Mouse (Mus musculus): Measurements from ENCODE around the gene Tomm70a. TPM values are rescaled to one million over a fixed set of nuclear protein-coding genes. Genes with fewer than 3 reads are reported as not detected.

The Tomm70a gene
- polyA plus RNA-seq, 1 experiment from 2014 or later: 49.4 TPM

- no peak for TF ChIP-seq CTCF (IDR thresholded peaks at IDR 0.05)
- ChIA-PET CTCF (no interaction called here), POLR2A (no interaction called here)
- H3K27me3 ChIP-seq: no peaks in the 10 kb centered on the region
- DNase-seq (ENCODE audit: low read depth, low spot score): no peak
- ATAC-seq: no peak
- in situ Hi-C loops (cut with MboI; ENCODE audit: low pct_unique_long_range_greater_than_20kb): no loop called here
Measured at GRCm38 (mm10) chr16:57144741-57145140, 23.2 kb downstream of the Tomm70a start.

GRCm38 (mm10) chr16:57151437-57151836 lies 29.9 kb downstream of the Tomm70a start:
- ChIA-PET CTCF (interaction anchor here (1.2 to 2.5 kb wide), 2 partner anchors 15 to 16 kb away, joined by 3 to 7 read pairs; no protein-coding TSS in a partner anchor), POLR2A (no interaction called here)
- DNase-seq (ENCODE audit: low read depth, low spot score) (no peak), ATAC-seq (no peak)
- in situ Hi-C loops (cut with MboI; ENCODE audit: low pct_unique_long_range_greater_than_20kb): no loop called here
- no peak for TF ChIP-seq CTCF (IDR thresholded peaks at IDR 0.05)
- no peaks in the 10 kb centered on the region for H3K27me3 ChIP-seq

- no peaks in the 10 kb centered on the region for H3K27me3 ChIP-seq
- ChIA-PET CTCF (interaction anchor here (1.8 kb wide), 1 partner anchor 19 kb away, joined by 5 read pairs; no protein-coding TSS in a partner anchor), POLR2A (no interaction called here)
- in situ Hi-C loops (cut with MboI; ENCODE audit: low pct_unique_long_range_greater_than_20kb): no loop called here
- ATAC-seq (no peak), DNase-seq (ENCODE audit: low read depth, low spot score) (no peak)
- TF ChIP-seq CTCF (IDR thresholded peaks at IDR 0.05): no peak
Measured at GRCm38 (mm10) chr16:57155899-57156298, 34.4 kb downstream of the Tomm70a start.

- ChIA-PET CTCF (interaction anchor here (1.1 to 1.8 kb wide), 2 partner anchors 9 to 21 kb away, joined by 3 to 7 read pairs; no protein-coding TSS in a partner anchor), POLR2A (interaction anchor here (0.6 kb wide), 1 partner anchor 65 kb away, joined by 3 read pairs; no protein-coding TSS in a partner anchor)
- no peak for TF ChIP-seq CTCF (IDR thresholded peaks at IDR 0.05)
- DNase-seq (ENCODE audit: low read depth, low spot score): no peak
- no peaks in the 10 kb centered on the region for H3K27me3 ChIP-seq
- in situ Hi-C loops (cut with MboI; ENCODE audit: low pct_unique_long_range_greater_than_20kb): no loop called here
- no peak for ATAC-seq
Measured at GRCm38 (mm10) chr16:57157076-57157475, 35.6 kb downstream of the Tomm70a start.

GRCm38 (mm10) chr16:57157728-57158127 lies 36.2 kb downstream of the Tomm70a start:
- in situ Hi-C loops (cut with MboI; ENCODE audit: low pct_unique_long_range_greater_than_20kb): no loop called here
- no peak for ATAC-seq
- H3K27me3 ChIP-seq: no peaks in the 10 kb centered on the region
- ChIA-PET POLR2A (no interaction called here), CTCF (interaction anchor here (1.1 to 1.8 kb wide), 2 partner anchors 9 to 22 kb away, joined by 3 to 7 read pairs; no protein-coding TSS in a partner anchor)
- TF ChIP-seq CTCF (IDR thresholded peaks at IDR 0.05): no peak
- DNase-seq (ENCODE audit: low read depth, low spot score): no peak

GRCm38 (mm10) chr16:57159835-57160234 lies 38.3 kb downstream of the Tomm70a start:
- TF ChIP-seq CTCF (IDR thresholded peaks at IDR 0.05): no peak
- H3K27me3 ChIP-seq: no peaks in the 10 kb centered on the region
- DNase-seq (ENCODE audit: low read depth, low spot score) (no peak), ATAC-seq (no peak)
- CTCF ChIA-PET: interaction anchor here (0.7 to 1.3 kb wide), 2 partner anchors 10 to 434 kb away, joined by 3 read pairs; no protein-coding TSS in a partner anchor
- in situ Hi-C loops (cut with MboI; ENCODE audit: low pct_unique_long_range_greater_than_20kb): no loop called here
- POLR2A ChIA-PET: no interaction called here

GRCm38 (mm10) chr16:57162841-57163240 lies 41.3 kb downstream of the Tomm70a start:
- no peak for DNase-seq (ENCODE audit: low read depth, low spot score)
- no peak for TF ChIP-seq CTCF (IDR thresholded peaks at IDR 0.05)
- no peak for ATAC-seq
- CTCF ChIA-PET: interaction anchor here (0.7 to 2.4 kb wide), 3 partner anchors 11 to 28 kb away, joined by 3 to 10 read pairs (median 3); no protein-coding TSS in a partner anchor
- POLR2A ChIA-PET: interaction anchor here (0.6 to 1.5 kb wide), 2 partner anchors 26 to 53 kb away, joined by 3 to 4 read pairs; no protein-coding TSS in a partner anchor
- no peaks in the 10 kb centered on the region for H3K27me3 ChIP-seq
- in situ Hi-C loops (cut with MboI; ENCODE audit: low pct_unique_long_range_greater_than_20kb): no loop called here

- DNase-seq (ENCODE audit: low read depth, low spot score) (no peak), ATAC-seq (no peak)
- ChIA-PET CTCF (no interaction called here), POLR2A (interaction anchor here (1.5 kb wide), 1 partner anchor 27 kb away, joined by 3 read pairs; no protein-coding TSS in a partner anchor)
- no peaks in the 10 kb centered on the region for H3K27me3 ChIP-seq
- in situ Hi-C loops (cut with MboI; ENCODE audit: low pct_unique_long_range_greater_than_20kb): no loop called here
- no peak for TF ChIP-seq CTCF (IDR thresholded peaks at IDR 0.05)
Measured at GRCm38 (mm10) chr16:57163694-57164093, 42.2 kb downstream of the Tomm70a start.

- POLR2A ChIA-PET: no interaction called here
- no peak for TF ChIP-seq CTCF (IDR thresholded peaks at IDR 0.05)
- ATAC-seq: no peak
- CTCF ChIA-PET: interaction anchor here (2.2 kb wide), 1 partner anchor 17 kb away, joined by 5 read pairs; no protein-coding TSS in a partner anchor
- H3K27me3 ChIP-seq: no peaks in the 10 kb centered on the region
- no peak for DNase-seq (ENCODE audit: low read depth, low spot score)
- in situ Hi-C loops (cut with MboI; ENCODE audit: low pct_unique_long_range_greater_than_20kb): loop anchor here (5.0 kb wide), 1 partner anchor 43 kb away; the partner anchor contains the start of gene Tomm70a
Measured at GRCm38 (mm10) chr16:57165157-57165556, 43.7 kb downstream of the Tomm70a start.

GRCm38 (mm10) chr16:57166086-57166485 lies 44.6 kb downstream of the Tomm70a start:
- POLR2A ChIA-PET: interaction anchor here (0.6 to 2.2 kb wide), 4 partner anchors 12 to 1220 kb away, joined by 3 to 5 read pairs (median 4); no protein-coding TSS in a partner anchor
- DNase-seq (ENCODE audit: low read depth, low spot score) (no peak), ATAC-seq (no peak)
- CTCF ChIA-PET: interaction anchor here (0.6 to 2.3 kb wide), 19 partner anchors 9 to 428 kb away, joined by 3 to 12 read pairs (median 5); partner anchors contain the start of gene Tomm70a
- TF ChIP-seq CTCF (IDR thresholded peaks at IDR 0.05): no peak
- no peaks in the 10 kb centered on the region for H3K27me3 ChIP-seq
- in situ Hi-C loops (cut with MboI; ENCODE audit: low pct_unique_long_range_greater_than_20kb): loop anchor here (5.0 kb wide), 1 partner anchor 44 kb away; the partner anchor contains the start of gene Tomm70a
